Mouse (Mus musculus): Measurements from ENCODE around the gene Ces2f. TPM values are rescaled to one million over a fixed set of nuclear protein-coding genes. Genes with fewer than 3 reads are reported as not detected.

Ces2f gene
- not detected for polyA plus RNA-seq (2017; shearing (Covaris generic))

DNA sequence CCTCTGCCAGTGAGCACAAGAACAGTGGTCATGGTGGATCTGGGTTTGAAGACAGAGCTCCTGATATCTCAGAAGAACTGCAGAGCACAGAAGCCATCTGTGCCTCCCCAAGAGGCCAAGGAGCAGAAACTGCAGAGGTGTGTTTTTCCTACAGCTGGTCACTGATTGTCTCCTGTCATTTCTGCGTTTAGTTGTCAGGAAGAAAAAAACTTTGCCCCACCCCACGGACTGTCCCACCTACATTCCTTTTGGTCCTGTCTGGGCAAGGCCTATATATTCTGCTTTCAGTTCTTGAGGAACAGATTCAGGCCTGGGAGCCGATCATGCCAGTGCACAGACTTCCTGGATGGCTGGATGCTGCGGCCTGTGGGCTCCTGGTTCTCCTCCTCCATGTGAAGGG, at the start of gene Ces2f:
Gene Ces2f (plus strand): TSS at position 301 of the 400 bp plus-strand sequence.

DNA sequence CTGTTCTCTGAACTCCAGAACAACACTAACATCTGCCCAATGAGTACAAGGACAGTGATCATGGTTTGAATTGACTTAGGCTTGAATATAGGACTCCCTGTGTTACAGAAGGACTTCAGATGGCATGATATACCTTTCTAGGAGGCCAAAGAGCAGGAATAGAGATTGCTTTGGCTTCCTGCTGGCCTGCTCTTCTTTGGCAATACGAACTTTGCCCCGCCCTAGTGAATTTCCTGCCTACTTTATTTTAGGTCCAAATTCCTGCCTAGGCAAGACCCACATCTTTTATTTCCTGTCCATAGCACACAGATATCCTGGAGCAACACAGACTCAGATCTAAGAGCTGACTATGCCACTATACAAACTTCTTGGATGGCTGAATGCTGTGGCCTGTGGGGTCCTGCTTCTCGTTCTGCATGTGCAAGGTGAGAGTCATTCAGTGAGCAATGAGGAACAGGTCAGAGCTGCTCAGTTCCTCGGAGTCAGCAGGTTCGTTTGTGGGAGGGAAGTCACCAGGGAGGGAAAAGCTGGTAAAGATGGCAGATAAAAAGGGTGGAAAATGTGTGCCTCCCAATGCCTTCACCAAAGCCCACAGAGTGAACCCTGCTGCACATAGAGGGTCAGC, 21.1 kb upstream of the Ces2f start, which contains the start of gene Ces2e:
Gene Ces2e (plus strand): TSS at position 289 of the 625 bp plus-strand sequence.

GRCm38 (mm10) chr8:104961537-104961961, 14.4 kb downstream of the Ces2f start, which contains the start of gene Ces2g:
Ces2g (plus strand) TSS chr8:104961718.

DNA sequence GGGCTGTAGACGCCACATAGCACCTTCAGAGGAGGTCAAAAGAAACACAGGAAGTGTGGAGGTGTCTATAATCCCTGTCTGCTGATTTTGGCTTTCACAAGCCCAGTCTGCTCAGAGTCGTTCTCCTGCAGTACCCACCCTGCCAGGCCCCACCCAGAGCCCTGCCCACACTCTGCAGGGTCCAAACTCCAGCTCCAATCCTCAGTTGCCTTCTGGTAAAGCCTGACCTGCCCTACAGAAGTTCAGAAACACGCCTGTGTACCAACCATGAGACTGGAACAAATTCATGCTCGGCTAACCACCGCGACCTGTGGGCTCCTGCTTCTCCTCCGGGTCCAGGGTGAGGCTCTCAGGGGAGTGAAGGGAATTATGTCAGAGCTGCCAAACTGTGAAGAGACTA, 53.4 kb downstream of the Ces2f start, which contains the start of gene Ces2h:
Gene Ces2h (plus strand): TSS at position 268 of the 400 bp plus-strand sequence.

Other genes starting within 250 kb of the Ces2f start
- not detected for gene Ces2a, start 213.4 kb upstream of the Ces2f start, polyA plus RNA-seq (2017; shearing (Covaris generic))
- gene Ces2b, start 115.8 kb upstream of the Ces2f start, polyA plus RNA-seq (2017; shearing (Covaris generic)) = not detected
- 5.9 TPM for gene Ces2c, start 100.3 kb upstream of the Ces2f start, polyA plus RNA-seq (2017; shearing (Covaris generic))
- not detected for gene Ces2e, start 21.1 kb upstream of the Ces2f start, polyA plus RNA-seq (2017; shearing (Covaris generic))
- gene Ces2g, start 14.4 kb downstream of the Ces2f start, polyA plus RNA-seq (2017; shearing (Covaris generic)) = 0.16 TPM
- 0.21 TPM for gene Ces2h, start 53.5 kb downstream of the Ces2f start, polyA plus RNA-seq (2017; shearing (Covaris generic))
- gene Ces3a, start 101.2 kb downstream of the Ces2f start, polyA plus RNA-seq (2017; shearing (Covaris generic)) = not detected
- not detected for gene Ces3b, start 136.4 kb downstream of the Ces2f start, polyA plus RNA-seq (2017; shearing (Covaris generic))
- 0.30 TPM for gene Ces4a, start 184.4 kb downstream of the Ces2f start, polyA plus RNA-seq (2017; shearing (Covaris generic))
- gene Cbfb, start 223.3 kb downstream of the Ces2f start, polyA plus RNA-seq (2017; shearing (Covaris generic)) = 87.2 TPM